Mouse (Mus musculus) liver, embryonic 12.5 days (tissue): ENCODE data around the gene Nsmce1. TPM values are rescaled to one million over a fixed set of nuclear protein-coding genes. Genes with fewer than 3 reads are reported as not detected.

Experiments
- ATAC-seq: fragments of 200-750 bp; cut with Nextera tagmentation; 2 replicates; pipeline ENCODE4 v1.8.0; 2017; ENCODE audit warnings: moderate number of reproducible peaks, mild to moderate bottlenecking, moderate library complexity
- H3K27ac ChIP-seq: fragments of 300-500 bp; sonication (generic); 2 replicates; pipeline ENCODE4 v1.5.1; 2016; ENCODE audit warnings: mild to moderate bottlenecking
- H3K27me3 ChIP-seq: fragments of 300-500 bp; sonication (generic); replicated peaks from 2 replicates; pipeline ENCODE4 v1.6.1; 2016; ENCODE audit warnings: mild to moderate bottlenecking, moderate library complexity
- H3K36me3 ChIP-seq: fragments of 300-500 bp; sonication (generic); 2 replicates; pipeline ENCODE4 v1.6.1; 2016; ENCODE audit warnings: mild to moderate bottlenecking, moderate library complexity
- H3K4me1 ChIP-seq: fragments of 300-500 bp; sonication (generic); 2 replicates; pipeline ENCODE4 v1.6.1; 2016
- H3K4me2 ChIP-seq: fragments of 300-500 bp; sonication (generic); 2 replicates; pipeline ENCODE4 v1.6.1; 2016; ENCODE audit warnings: mild to moderate bottlenecking, moderate library complexity
- H3K4me3 ChIP-seq: fragments of 300-500 bp; sonication (generic); 2 replicates; pipeline ENCODE4 v1.5.1; 2016; ENCODE audit warnings: mild to moderate bottlenecking, moderate library complexity
- H3K9ac ChIP-seq: fragments of 300-500 bp; sonication (generic); 2 replicates; pipeline ENCODE4 v1.6.1; 2016; ENCODE audit warnings: mild to moderate bottlenecking, moderate library complexity
- H3K9me3 ChIP-seq: fragments of 300-500 bp; sonication (generic); replicated peaks from 2 replicates; pipeline ENCODE4 v1.6.1; 2016; ENCODE audit warnings: mild to moderate bottlenecking, moderate library complexity
- WGBS: fragments of 180-500 bp; shearing (Covaris S2); methylation state at CpG from one replicate; pipeline ENCODE4 v1.1.7; 2016; ENCODE audit not compliant: insufficient replicate concordance; 5-methylcytosine and 5-hydroxymethylcytosine counted together
- polyA plus RNA-seq: library from polyadenylated mRNA; unstranded; fragments of >200 nt; fragmentation: Nextera tagmentation; extraction: Ambion mirVana; gene quantifications from 2 replicates; pipeline ENCODE4 v1.2.1, GENCODE M21; 2016

The Nsmce1 gene
- polyA plus RNA-seq, 1 experiment from 2014 or later, result 97.0 TPM

DNA sequence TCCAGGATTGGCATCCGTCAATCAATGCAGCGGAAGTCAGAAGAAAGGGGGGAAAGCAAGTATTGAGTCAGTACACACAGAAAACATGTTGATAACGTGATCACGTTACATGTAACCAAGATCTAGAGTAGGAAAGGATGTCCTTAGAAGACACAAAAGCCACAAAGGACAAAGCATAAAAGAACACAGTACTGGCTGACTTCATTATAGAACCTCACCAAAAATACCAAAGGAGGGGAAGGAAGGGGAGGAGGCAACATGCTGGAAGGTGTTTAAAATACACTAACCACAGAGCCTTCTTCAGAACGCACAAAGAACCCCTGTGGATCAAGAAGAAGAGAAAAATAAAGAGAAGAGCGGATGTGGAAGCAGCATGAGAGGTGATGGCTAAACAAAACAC is 2.7 kb downstream of the Nsmce1 start:
- no peaks in the 10 kb centered on the region for H3K27me3 ChIP-seq
- ATAC-seq, result no peak
- WGBS, result 70% methylated on average over 6 of the region's 6 CpGs
- H3K4me1 ChIP-seq, result peaks cover 86% of the 10 kb centered on the region
- H3K36me3 ChIP-seq, result peaks cover 38% of the 10 kb centered on the region
- no peaks in the 10 kb centered on the region for H3K9me3 ChIP-seq
- peak overlapping the region; percentile 66 for H3K27ac ChIP-seq
- H3K4me3 ChIP-seq, result no peak overlapping the region
- peak overlapping the region; percentile 46; the same call in 1 of the 2 replicates for H3K9ac ChIP-seq
- peak overlapping the region; percentile 53; the same call in 1 of the 2 replicates for H3K4me2 ChIP-seq

DNA sequence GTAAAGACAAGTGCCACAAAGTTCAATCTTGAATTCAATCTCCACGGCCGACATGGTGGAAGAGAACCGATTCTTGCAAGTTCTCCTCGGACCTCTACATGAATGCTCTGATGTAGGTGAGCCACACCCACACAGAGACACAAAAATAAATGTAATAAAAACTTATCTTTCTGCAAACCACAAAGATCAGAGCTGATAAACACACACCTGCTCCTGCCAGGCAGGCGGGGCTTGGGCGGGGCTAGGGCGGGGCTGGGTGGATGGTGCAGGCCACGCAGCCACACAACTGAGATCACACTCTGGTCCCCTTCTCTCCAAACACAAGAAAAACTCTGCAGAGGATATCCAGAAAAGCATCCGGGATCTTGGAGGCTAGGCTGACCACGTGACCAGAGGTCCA is 4.3 kb downstream of the Nsmce1 start:
- Histone ChIP-seq H3K4me1 (peaks cover 77% of the 10 kb centered on the region), H3K9me3 (no peaks in the 10 kb centered on the region), H3K36me3 (peaks cover 49% of the 10 kb centered on the region), H3K27ac (peak overlapping the region; percentile 66), H3K4me3 (no peak overlapping the region), H3K27me3 (no peaks in the 10 kb centered on the region), H3K4me2 (peak overlapping the region; percentile 53), H3K9ac (peak overlapping the region; percentile 40; the same call in 1 of the 2 replicates)
- WGBS, result 57% methylated on average over 10 of the region's 10 CpGs
- ATAC-seq, result peak; percentile 30; the same call in 1 of the 2 replicates

DNA sequence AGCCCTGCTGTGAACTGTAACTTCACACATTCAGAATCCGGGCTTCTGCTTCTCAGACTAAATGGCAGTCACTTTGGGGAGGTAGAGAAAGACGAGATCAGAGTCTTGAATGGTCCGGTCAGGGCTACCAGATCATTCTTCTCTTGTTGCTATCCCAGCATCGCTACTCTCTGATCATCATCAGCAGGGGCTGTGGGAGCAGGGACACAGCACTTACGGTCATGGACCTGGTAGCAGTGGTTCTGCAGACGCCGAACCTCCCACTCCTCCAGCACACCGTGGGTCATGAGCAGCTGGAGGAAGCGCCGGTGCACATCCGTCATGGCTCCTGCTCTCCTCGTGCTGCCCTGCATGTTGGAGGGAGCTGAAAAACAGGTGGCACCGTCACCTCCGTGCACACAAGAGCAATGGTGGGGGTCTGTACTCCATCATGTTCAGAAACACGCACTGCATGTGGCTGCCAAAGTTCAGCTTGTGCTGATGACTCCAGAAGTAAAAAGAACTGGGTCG is 5.2 kb downstream of the Nsmce1 start:
- Histone ChIP-seq H3K36me3 (peaks cover 57% of the 10 kb centered on the region), H3K9me3 (no peaks in the 10 kb centered on the region), H3K4me3 (no peak overlapping the region), H3K4me1 (peaks cover 72% of the 10 kb centered on the region), H3K4me2 (no peak overlapping the region), H3K9ac (no peak overlapping the region), H3K27ac (peak overlapping the region; percentile 66), H3K27me3 (no peaks in the 10 kb centered on the region)
- WGBS, result 92% methylated on average over 16 of the region's 16 CpGs
- no peak for ATAC-seq

DNA sequence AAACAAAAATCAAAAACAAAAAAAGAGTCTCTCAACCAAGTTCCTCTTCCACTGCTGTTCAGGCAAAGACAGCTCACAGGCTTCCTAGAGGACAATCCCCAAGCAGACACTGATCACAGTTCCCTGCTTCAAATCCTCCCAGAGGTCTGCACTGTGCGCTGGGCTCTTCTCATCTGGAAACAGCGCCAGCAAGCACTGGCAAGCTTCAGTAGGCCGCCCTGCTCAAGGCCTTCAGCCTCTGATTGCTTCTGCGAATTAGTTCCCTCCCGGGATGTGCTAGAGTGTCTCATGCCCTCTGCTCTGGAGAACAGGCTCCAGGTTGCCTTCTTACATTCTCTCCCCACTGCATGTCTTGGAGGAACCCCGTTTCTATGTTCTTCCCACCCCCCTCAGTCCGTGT is 6.6 kb downstream of the Nsmce1 start:
- H3K4me2 ChIP-seq, result no peak overlapping the region
- H3K4me3 ChIP-seq, result no peak overlapping the region
- no peak overlapping the region for H3K9ac ChIP-seq
- H3K36me3 ChIP-seq, result peaks cover 71% of the 10 kb centered on the region
- WGBS, result 88% methylated on average over 7 of the region's 7 CpGs
- no peaks in the 10 kb centered on the region for H3K9me3 ChIP-seq
- no peak for ATAC-seq
- H3K27me3 ChIP-seq, result no peaks in the 10 kb centered on the region
- peaks cover 71% of the 10 kb centered on the region for H3K4me1 ChIP-seq
- H3K27ac ChIP-seq, result 0 out of 2 replicates have a peak overlapping the region, but pooled peaks have one; percentile 17

DNA sequence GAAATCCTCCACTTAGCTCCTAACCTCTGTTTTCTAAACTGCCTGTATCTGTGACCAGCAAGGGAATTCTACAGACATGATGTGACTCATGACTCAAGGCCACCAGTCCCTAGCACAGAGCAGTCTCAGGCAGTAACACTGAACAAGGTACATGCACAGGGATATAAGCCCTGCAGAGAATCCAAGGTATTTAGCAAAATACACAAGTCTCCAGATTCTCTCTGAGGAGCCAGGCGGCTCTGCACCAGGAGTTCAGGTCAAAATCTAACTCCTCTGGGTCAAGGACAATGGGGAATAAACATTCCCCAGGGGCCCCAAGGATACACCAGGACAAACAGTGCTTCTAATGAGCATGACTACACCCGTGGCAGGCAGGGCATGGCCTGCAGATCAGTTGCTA is 8.5 kb downstream of the Nsmce1 start:
- no peaks in the 10 kb centered on the region for H3K27me3 ChIP-seq
- WGBS, result 67% methylated on average over 2 of the region's 2 CpGs
- no peak overlapping the region for H3K9ac ChIP-seq
- peaks cover 67% of the 10 kb centered on the region for H3K4me1 ChIP-seq
- H3K36me3 ChIP-seq, result peaks cover 76% of the 10 kb centered on the region
- no peaks in the 10 kb centered on the region for H3K9me3 ChIP-seq
- H3K4me3 ChIP-seq, result no peak overlapping the region
- H3K4me2 ChIP-seq, result no peak overlapping the region
- no peak for ATAC-seq
- H3K27ac ChIP-seq, result peak overlapping the region; percentile 3; the same call in 1 of the 2 replicates

DNA sequence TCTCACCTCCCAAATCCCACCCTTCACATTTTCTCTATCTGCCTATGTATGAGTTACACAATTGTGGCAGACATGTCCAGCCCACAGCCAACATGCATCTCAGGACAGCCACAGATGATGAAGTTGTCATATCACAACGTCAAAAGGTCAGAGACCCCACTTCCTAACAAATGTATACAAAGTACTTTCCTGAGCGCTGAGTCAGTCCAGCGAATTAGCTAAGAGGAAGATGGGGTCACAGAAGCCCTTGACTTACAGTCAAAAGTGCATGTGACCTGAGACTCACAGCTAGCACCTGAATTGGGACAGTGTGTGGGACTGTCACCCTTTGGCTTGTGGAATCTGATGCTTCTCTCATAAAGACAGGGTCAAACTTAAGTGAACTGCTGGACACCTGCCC is 9.1 kb downstream of the Nsmce1 start:
- H3K9me3 ChIP-seq, result no peaks in the 10 kb centered on the region
- 77% methylated on average over 3 of the region's 3 CpGs for WGBS
- H3K4me1 ChIP-seq, result peaks cover 67% of the 10 kb centered on the region
- H3K9ac ChIP-seq, result no peak overlapping the region
- 0 out of 2 replicates have a peak overlapping the region, but pooled peaks have one; percentile 3 for H3K27ac ChIP-seq
- no peak overlapping the region for H3K4me2 ChIP-seq
- peaks cover 82% of the 10 kb centered on the region for H3K36me3 ChIP-seq
- H3K4me3 ChIP-seq, result no peak overlapping the region
- no peaks in the 10 kb centered on the region for H3K27me3 ChIP-seq
- ATAC-seq, result no peak

DNA sequence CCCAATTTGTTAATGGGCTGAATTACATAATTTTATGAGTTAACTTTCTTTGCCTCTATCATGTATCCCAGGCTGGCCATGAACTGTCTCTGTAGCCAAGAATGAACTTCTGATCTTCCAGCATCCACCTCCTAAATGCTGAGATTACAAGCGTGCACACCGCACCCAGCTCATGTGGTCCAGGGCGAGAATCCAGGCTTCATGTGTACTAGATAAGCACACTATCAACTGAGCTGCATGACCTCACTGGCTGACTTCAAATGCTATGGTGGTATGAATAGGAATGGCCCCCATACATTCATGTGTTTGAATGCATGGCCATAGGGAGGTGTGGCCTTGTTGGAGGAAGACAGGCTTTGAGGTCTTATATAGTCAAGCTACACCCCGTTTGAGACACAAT is 10.9 kb downstream of the Nsmce1 start:
- Histone ChIP-seq H3K4me1 (peaks cover 69% of the 10 kb centered on the region), H3K27me3 (no peaks in the 10 kb centered on the region), H3K9me3 (no peaks in the 10 kb centered on the region), H3K9ac (no peak overlapping the region), H3K27ac (peak overlapping the region; percentile 43; the same call in 1 of the 2 replicates), H3K4me2 (no peak overlapping the region), H3K36me3 (peaks cover 75% of the 10 kb centered on the region), H3K4me3 (no peak overlapping the region)
- peak; percentile 62 for ATAC-seq
- WGBS, result 65% methylated on average over 4 of the region's 4 CpGs

DNA sequence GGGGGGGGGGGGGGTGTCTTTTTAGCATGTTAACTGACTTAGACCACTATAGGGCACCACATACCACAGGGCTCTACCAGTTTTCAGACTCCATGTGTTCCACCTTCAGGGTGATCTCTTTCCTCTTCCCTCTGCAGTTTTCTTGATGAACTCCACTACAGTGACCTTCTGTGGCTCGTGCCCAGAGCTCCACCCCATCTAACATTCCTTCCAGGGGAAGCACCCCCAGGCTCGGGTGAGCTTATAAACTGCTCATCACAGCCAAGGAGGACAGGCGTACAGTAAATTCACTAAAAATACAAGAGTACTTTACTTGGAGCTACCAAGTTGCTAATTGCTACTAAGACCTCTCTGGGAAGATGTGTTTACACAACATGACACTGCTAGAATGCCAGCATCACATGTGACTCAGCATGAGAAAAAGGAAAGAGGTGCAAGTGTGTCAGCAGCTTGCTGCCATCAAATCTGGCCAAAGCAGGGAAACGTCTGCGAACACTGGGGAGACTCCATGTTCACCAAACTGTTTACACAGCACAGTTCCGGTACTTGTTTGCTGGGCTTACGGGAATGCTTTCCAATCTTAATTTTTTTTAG is 12.9 kb downstream of the Nsmce1 start:
- Histone ChIP-seq H3K4me3 (no peak overlapping the region), H3K27ac (peak overlapping the region; percentile 76), H3K4me2 (no peak overlapping the region), H3K36me3 (peaks cover 65% of the 10 kb centered on the region), H3K27me3 (no peaks in the 10 kb centered on the region), H3K9me3 (no peaks in the 10 kb centered on the region), H3K4me1 (peaks cover 65% of the 10 kb centered on the region), H3K9ac (no peak overlapping the region)
- 78% methylated on average over 7 of the region's 7 CpGs for WGBS
- ATAC-seq, result peak; percentile 55

DNA sequence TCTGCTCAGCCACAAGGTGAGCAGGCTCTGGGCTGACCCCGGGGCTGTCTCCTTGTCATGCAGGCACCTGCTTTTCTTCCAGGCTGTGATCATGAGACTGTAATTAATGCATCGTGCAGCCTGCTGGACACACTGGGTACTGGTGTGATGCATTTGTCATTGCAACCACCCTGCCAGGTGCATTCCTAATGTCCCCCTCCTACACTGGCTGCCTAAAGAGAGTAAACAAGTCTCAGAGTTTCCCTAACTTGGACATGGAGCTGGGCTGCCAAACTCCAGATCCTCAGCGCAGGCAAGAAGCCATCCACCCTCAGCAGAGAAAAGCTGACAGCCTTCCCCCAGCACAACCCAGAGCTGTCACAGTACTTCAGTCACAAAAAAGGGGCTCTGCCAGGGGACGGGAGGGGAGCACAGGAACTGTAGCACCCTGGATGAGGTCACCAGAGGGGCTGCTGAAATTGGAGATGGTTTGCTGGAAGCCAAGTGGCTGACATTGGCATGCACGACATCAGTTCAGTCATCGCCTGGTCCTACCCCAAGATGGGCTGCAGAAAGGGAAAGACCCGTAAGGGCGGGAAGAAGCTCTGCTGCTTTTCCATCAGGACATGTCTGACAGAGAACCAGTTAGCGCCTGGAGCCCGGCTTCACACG is 15.7 kb downstream of the Nsmce1 start:
- Histone ChIP-seq H3K9ac (no peak overlapping the region), H3K9me3 (no peaks in the 10 kb centered on the region), H3K36me3 (peaks cover 54% of the 10 kb centered on the region), H3K27me3 (no peaks in the 10 kb centered on the region), H3K4me3 (no peak overlapping the region), H3K4me2 (no peak overlapping the region), H3K27ac (peak overlapping the region; percentile 46; the same call in 1 of the 2 replicates), H3K4me1 (peaks cover 89% of the 10 kb centered on the region)
- no peak for ATAC-seq
- WGBS, result 82% methylated on average over 11 of the region's 11 CpGs

DNA sequence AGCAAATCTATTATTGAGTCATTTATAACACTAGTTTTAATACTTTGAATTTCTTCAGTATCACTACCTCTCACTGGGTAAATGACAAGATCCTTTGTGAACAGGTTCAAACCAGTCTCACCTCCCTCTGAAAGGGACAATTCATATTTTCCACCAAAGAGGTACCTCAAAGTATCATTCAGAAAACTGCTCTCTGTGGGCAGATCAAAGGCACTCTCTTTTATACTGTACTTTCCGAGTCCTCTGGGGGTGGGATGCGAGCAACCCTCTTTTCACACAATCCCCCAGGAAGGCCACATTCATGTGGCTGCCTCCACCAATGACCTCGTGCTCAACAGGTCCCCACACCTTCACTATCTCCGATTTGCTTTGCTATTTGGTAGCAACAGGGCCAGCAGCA is 16.9 kb downstream of the Nsmce1 start:
- Histone ChIP-seq H3K36me3 (peaks cover 52% of the 10 kb centered on the region), H3K4me3 (no peak overlapping the region), H3K4me1 (peaks cover 91% of the 10 kb centered on the region), H3K9ac (peak overlapping the region; percentile 1; the same call in 1 of the 2 replicates), H3K27me3 (no peaks in the 10 kb centered on the region), H3K27ac (peak overlapping the region; percentile 46; the same call in 1 of the 2 replicates), H3K4me2 (no peak overlapping the region), H3K9me3 (no peaks in the 10 kb centered on the region)
- WGBS, result 84% methylated on average over 4 of the region's 4 CpGs
- no peak for ATAC-seq

DNA sequence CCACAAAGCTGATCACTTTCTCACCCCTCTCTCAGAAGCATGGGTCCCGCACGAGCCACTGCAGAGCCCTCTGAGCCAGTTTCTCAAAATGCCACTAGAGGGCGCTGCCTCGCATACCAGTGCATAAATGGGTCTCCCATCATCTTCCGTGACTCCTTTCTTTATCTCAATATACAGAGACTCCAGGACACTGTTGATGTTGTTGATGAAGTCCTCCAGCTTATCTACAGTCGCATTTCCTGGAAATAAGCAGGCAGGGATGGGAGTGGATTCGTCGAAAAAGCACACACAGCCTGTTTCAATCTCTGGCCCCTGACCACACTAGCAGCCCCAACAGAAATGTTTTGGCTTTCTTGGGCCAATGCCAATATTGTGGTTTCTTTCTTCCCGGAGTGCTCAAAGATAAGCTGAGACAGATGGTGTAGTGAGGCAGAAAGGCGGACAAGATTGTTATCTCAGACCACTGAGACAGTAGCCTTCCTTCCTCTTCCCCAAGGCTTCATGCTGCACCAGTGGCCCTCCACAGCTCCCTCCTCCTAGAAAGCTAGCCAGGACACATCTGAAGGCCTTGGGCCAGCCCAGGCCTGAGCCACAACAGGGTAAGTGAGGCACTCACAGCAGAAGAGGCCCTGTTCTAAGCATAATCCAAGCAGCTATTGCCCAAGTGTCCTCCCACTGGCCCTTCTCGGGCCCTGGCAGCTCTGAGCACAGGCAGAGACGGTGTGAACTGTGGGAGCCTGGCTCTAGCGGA is 19.2 kb downstream of the Nsmce1 start:
- 9% methylated on average over 13 of the region's 13 CpGs for WGBS
- ATAC-seq, result peak; percentile 93
- no peaks in the 10 kb centered on the region for H3K9me3 ChIP-seq
- peak overlapping the region; percentile 98 for H3K27ac ChIP-seq
- peak overlapping the region; percentile 24 for H3K4me3 ChIP-seq
- no peaks in the 10 kb centered on the region for H3K27me3 ChIP-seq
- H3K9ac ChIP-seq, result peak overlapping the region; percentile 74
- peaks cover 60% of the 10 kb centered on the region for H3K36me3 ChIP-seq
- H3K4me2 ChIP-seq, result peak overlapping the region; percentile 66
- H3K4me1 ChIP-seq, result peaks cover 74% of the 10 kb centered on the region

DNA sequence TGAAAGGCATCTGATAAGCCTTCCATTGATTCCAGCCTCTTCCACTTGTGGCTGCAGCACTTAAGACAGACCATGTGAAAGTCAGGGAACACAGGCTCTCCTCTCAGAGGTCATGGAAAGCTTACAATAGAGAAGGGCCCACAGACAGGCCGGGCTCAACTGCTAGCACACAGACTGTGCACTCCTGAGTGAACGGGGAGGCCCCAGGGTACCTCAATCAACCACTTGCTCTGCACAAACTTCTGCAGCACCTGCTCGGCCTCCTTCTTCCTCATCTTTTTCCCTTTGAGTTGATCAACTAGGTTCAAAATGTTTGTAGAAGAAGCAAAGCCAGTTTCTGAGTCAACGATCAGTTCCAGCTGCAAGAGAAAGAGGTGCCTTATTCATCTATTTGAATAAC is 20.5 kb downstream of the Nsmce1 start:
- no peak for ATAC-seq
- Histone ChIP-seq H3K36me3 (peaks cover 67% of the 10 kb centered on the region), H3K4me2 (no peak overlapping the region), H3K4me1 (peaks cover 61% of the 10 kb centered on the region), H3K27me3 (no peaks in the 10 kb centered on the region), H3K9ac (peak overlapping the region; percentile 23; the same call in 1 of the 2 replicates), H3K27ac (peak overlapping the region; percentile 98), H3K9me3 (no peaks in the 10 kb centered on the region), H3K4me3 (no peak overlapping the region)
- WGBS, result 79% methylated on average over 4 of the region's 4 CpGs
